Mouse (Mus musculus) erythroblast, embryonic 14.5 days (primary cell): ENCODE data around the gene Cd160. TPM values are rescaled to one million over a fixed set of nuclear protein-coding genes. Genes with fewer than 3 reads are reported as not detected.

Experiments
- H3K27me3 ChIP-seq: 2 replicates; pipeline ENCODE4 v1.6.1; 2012; ENCODE audit warnings: inconsistent platforms; ENCODE audit not compliant: control insufficient read depth
- H3K36me3 ChIP-seq: 2 replicates; pipeline ENCODE4 v1.6.1; 2012; ENCODE audit warnings: mild to moderate bottlenecking, inconsistent platforms; ENCODE audit not compliant: control insufficient read depth
- H3K4me1 ChIP-seq: 2 replicates; pipeline ENCODE4 v1.6.1; 2012; ENCODE audit warnings: inconsistent platforms; ENCODE audit not compliant: control insufficient read depth
- H3K4me3 ChIP-seq: replicated peaks from 2 replicates; pipeline ENCODE3; 2012; ENCODE audit warnings: moderate library complexity, mild to moderate bottlenecking, inconsistent platforms
- H3K9me3 ChIP-seq: 2 replicates; pipeline ENCODE4 v1.6.1; 2012; ENCODE audit warnings: low read length, inconsistent platforms, mixed read lengths; ENCODE audit not compliant: control insufficient read depth
- GATA1 ChIP-seq: IDR thresholded peaks from 2 replicates; pipeline ENCODE4 v1.6.1; 2012; ENCODE audit warnings: low read length, inconsistent platforms, mixed read lengths
- TAL1 ChIP-seq: IDR thresholded peaks from 3 replicates; pipeline ENCODE4 v1.6.1; 2012; ENCODE audit warnings: low read length, inconsistent platforms, mixed read lengths
- polyA plus RNA-seq: library from polyadenylated mRNA; stranded (reverse); fragments of >175 nt; gene quantifications from 2 replicates; pipeline ENCODE4 v1.2.3, GENCODE M21; 2012

The Cd160 gene
- polyA plus RNA-seq, 1 experiment, result not detected

DNA sequence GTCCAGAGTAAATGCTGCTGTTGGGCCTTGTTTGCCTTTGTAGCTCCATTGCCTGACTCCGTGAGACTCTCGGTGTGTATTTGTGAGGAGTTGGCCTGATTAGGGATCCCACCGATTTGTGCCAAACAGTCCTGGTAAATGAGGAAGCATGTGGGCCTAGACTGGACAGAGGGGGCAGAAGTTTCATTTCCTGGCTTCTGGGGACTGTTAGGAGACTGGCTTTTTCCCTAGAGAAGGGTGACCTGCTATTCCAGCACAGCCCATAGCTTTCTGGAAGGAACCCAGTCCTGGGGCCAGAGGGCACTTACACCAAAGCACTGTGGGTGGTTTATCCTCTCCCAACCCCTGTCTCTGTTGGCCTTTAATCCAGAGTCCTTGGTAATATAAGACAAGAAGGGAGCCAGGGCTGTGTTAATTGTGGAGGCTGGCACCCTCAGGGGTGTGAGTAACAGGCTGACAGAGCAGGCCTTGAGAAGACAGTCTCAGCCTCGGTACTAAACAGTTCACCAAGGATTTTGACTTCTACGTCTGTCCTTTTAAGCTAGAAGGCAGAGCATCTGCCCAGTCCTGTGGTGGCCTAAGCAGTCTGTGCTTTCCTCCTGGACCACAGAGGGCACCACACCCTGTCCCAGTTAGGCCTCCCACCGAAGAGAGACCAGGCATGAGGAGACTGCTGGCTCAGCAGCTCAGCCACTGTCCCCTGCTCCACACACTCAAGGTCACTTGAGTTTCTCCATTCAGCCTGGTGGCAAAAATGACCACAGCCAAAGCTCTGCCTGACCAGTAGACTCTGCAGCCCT lies 8.8 kb downstream of the Cd160 start:
- H3K4me3 ChIP-seq, result no peak overlapping the region
- no peaks in the 10 kb centered on the region for H3K27me3 ChIP-seq
- H3K9me3 ChIP-seq, result no peaks in the 10 kb centered on the region; the same call in 1 of the 2 replicates
- no peaks in the 10 kb centered on the region for H3K4me1 ChIP-seq
- H3K36me3 ChIP-seq, result no peaks in the 10 kb centered on the region
- TF ChIP-seq TAL1 (no peak; the same call in 2 of the 3 replicates), GATA1 (no peak)

DNA sequence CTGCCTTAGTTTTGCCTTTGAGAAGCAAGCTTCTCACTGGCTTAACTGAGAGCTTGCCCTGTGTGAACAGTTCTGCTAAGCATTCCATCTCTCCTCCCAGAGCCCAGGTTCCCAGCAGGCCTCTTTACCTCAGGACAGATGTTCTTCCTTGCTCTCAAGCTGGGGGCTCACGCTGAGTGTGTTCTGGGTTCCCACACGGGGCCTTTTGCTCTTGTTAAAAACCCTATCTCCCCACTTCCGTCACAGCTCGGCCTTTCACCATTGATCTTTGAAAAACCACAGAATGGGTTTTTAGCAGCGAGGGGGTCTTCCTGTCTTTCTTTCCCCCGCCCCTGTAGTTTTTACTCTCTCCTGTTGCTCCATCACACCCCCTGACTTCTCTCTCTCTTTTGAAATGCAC lies 14.8 kb downstream of the Cd160 start:
- Histone ChIP-seq H3K36me3 (no peaks in the 10 kb centered on the region), H3K4me3 (no peak overlapping the region), H3K27me3 (no peaks in the 10 kb centered on the region; the same call in 1 of the 2 replicates), H3K9me3 (no peaks in the 10 kb centered on the region; the same call in 1 of the 2 replicates), H3K4me1 (no peaks in the 10 kb centered on the region; the same call in 1 of the 2 replicates)
- TF ChIP-seq GATA1, result no peak
- no peak for TF ChIP-seq TAL1

DNA sequence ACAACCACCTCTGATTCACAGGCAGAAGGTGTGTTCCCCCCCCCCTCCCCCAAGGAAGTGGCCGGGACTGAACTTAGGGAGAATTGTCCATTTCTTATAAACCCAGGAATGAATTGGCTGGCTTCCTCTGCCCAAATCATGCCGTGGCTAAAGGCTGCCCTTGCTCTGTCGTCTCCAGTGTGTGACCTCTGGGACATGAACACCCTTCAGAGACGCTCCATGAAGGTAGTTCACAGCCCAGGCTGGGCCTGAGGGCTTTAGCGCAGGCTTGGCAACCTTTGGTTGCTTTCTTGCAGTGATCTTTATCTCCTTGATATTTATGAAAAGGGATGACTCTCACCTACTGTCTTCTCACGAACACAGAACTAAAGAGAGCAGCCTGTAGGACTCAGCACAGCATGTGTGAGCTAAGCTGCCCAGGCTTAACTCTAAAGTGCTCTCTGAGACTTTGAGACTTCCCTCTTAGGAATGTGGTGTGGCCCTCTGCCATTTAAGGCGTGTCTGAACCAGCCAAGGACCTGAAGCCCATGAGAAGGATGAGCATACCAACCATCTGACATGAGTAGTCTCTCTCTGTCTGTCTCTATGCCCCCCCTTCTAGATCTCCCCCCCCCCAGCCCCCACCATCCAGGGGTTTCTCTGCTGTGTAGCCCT lies 15.4 kb downstream of the Cd160 start:
- H3K36me3 ChIP-seq, result no peaks in the 10 kb centered on the region
- H3K4me1 ChIP-seq, result no peaks in the 10 kb centered on the region; the same call in 1 of the 2 replicates
- no peaks in the 10 kb centered on the region; the same call in 1 of the 2 replicates for H3K27me3 ChIP-seq
- H3K4me3 ChIP-seq, result no peak overlapping the region
- no peaks in the 10 kb centered on the region; the same call in 1 of the 2 replicates for H3K9me3 ChIP-seq
- no peak for TF ChIP-seq GATA1
- TF ChIP-seq TAL1, result no peak

DNA sequence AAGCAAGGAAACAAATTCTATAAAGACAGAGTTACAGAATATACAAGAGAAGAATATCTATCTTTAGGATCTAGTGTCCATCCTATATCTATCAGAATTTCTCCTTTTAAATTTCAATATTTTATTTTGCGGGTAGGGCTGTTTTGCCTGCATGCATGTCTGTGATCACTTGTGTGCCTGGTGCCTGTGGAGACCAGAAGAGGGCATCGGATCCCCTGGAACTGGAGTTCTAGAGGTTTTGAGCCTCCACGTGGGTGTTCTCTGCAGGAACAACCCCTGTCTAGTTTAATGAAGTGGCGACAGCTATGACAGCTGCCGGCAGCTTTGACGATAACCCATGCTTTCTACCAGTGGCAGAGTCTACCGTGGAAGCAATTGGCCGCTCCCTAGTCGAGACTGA lies 16.0 kb downstream of the Cd160 start:
- Histone ChIP-seq H3K9me3 (no peaks in the 10 kb centered on the region; the same call in 1 of the 2 replicates), H3K4me1 (no peaks in the 10 kb centered on the region; the same call in 1 of the 2 replicates), H3K36me3 (no peaks in the 10 kb centered on the region), H3K4me3 (no peak overlapping the region), H3K27me3 (no peaks in the 10 kb centered on the region; the same call in 1 of the 2 replicates)
- TF ChIP-seq GATA1, result no peak
- TF ChIP-seq TAL1, result no peak

DNA sequence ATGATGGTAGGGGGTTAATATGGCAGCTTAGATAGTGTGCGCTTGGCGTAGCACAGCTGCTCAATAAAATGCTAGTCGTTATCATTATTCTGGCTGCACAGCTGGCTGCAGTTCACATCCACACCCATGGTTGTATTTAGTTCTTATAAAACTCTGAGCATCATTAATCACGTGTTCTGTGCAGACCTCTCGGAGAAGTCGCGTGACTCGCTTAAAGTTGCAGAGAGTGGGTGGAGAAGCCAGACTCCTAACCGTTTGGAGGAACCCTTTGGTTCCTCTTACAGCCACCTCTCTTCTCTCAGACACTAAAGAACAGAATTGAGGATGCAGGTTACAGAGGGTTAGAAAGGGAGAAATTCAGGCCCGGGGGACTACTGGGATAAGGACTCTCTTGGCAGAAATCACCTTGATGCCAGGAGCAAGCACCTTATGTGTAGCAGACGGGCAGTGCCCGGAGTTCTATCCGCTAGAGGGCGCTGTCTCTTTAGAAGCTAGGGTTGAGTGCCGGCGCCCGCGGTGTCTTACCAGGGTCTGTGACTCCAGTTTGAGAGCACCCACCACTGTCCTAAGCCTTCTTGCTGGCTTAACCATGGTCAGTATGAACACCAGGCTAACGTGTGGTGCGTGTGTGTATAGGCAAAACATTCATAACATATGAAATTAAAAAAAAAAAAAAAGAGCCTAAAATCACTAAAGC lies 16.6 kb downstream of the Cd160 start:
- Histone ChIP-seq H3K4me1 (no peaks in the 10 kb centered on the region; the same call in 1 of the 2 replicates), H3K27me3 (no peaks in the 10 kb centered on the region; the same call in 1 of the 2 replicates), H3K36me3 (no peaks in the 10 kb centered on the region), H3K9me3 (no peaks in the 10 kb centered on the region), H3K4me3 (peak overlapping the region; percentile 14)
- TF ChIP-seq GATA1, result no peak
- no peak for TF ChIP-seq TAL1

DNA sequence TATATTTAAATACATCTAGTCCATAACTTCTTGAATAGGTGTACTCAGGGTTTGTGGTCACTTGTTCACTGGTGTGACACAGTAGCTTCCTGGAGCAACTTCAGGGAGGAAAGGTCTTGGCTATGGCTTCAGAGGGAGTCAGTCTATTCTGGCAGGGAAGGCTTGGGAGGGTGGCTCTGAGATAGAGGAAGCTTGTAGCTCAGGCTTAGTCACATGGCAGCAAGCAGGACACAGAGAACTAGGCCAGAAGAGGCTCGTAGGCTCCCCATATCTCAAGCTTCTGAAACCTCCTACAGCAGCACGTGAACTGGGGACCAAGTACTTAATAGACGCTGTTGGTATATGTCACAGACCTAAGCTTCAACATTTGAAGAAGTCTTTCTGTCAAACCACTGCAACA lies 17.9 kb downstream of the Cd160 start:
- Histone ChIP-seq H3K27me3 (no peaks in the 10 kb centered on the region; the same call in 1 of the 2 replicates), H3K36me3 (no peaks in the 10 kb centered on the region), H3K4me3 (no peak overlapping the region), H3K4me1 (no peaks in the 10 kb centered on the region; the same call in 1 of the 2 replicates), H3K9me3 (no peaks in the 10 kb centered on the region)
- TF ChIP-seq GATA1 (no peak), TAL1 (no peak)

DNA sequence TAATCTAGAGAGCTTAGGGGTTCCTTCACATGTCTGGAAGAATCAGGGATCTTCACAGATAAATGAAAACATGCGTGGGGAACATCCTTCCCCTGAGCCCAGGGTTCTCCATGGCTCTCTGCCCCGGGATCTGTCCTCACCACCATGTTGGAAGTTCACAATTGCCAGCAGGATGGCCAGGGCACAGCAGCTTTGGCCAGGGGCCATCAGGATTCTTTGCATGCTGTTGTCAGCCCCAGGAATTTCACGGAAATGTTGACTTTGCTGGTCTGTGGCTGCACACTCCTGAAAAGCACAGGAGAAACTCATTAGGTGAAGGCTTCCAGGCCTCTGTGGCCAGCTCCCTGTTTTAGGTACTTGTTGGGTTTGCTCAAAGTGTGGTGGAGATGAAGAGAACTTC lies 20.5 kb downstream of the Cd160 start:
- no peaks in the 10 kb centered on the region for H3K9me3 ChIP-seq
- TF ChIP-seq TAL1 (no peak), GATA1 (no peak)
- H3K4me3 ChIP-seq, result no peak overlapping the region
- H3K27me3 ChIP-seq, result no peaks in the 10 kb centered on the region; the same call in 1 of the 2 replicates
- H3K36me3 ChIP-seq, result no peaks in the 10 kb centered on the region
- H3K4me1 ChIP-seq, result no peaks in the 10 kb centered on the region; the same call in 1 of the 2 replicates

DNA sequence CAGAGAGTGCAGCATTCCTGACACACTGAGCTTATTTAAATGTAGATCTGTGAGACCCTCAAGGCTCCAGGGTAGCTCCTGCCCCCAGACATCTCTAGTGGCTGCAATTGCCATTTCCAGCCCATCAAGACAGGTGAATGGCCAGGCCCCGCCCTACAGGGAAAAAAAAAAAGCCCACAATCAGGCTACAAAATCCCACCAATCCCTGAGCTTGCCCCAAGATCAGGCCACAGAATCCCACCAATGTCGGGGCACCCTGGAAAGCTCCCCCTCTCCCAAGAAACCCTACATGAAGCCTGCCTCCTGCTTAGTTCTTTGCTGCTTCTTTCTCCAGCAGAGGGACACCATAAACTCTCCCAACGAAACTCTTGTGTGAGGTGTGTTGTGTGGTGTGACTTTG lies 21.0 kb downstream of the Cd160 start:
- Histone ChIP-seq H3K4me1 (no peaks in the 10 kb centered on the region; the same call in 1 of the 2 replicates), H3K27me3 (no peaks in the 10 kb centered on the region; the same call in 1 of the 2 replicates), H3K36me3 (no peaks in the 10 kb centered on the region), H3K4me3 (no peak overlapping the region), H3K9me3 (no peaks in the 10 kb centered on the region)
- no peak for TF ChIP-seq TAL1
- TF ChIP-seq GATA1, result no peak

DNA sequence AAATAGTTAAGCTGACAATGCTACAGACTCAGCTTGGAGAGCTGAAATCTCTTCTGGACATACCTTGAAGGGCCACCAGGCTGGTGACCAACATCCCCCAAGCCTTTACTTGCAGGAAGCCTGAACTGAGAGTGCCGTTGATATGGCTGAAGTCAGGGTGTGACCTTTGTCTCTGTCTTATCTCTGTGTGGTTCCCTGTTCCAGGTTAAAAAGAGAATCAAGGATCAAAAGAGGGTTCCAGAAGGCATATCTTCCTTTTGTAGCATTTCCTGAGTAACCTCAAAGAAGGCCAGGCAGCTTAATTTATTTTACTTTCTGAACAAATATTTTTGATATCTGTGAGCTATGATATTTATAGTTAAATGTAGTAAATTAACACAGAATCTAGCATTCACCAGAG lies 26.9 kb downstream of the Cd160 start:
- TF ChIP-seq TAL1 (no peak), GATA1 (no peak)
- H3K27me3 ChIP-seq, result no peaks in the 10 kb centered on the region
- H3K9me3 ChIP-seq, result no peaks in the 10 kb centered on the region
- H3K36me3 ChIP-seq, result no peaks in the 10 kb centered on the region
- H3K4me1 ChIP-seq, result no peaks in the 10 kb centered on the region
- no peak overlapping the region for H3K4me3 ChIP-seq
